Mouse (Mus musculus): ENCODE results near the gene 2310011J03Rik.

DNA sequence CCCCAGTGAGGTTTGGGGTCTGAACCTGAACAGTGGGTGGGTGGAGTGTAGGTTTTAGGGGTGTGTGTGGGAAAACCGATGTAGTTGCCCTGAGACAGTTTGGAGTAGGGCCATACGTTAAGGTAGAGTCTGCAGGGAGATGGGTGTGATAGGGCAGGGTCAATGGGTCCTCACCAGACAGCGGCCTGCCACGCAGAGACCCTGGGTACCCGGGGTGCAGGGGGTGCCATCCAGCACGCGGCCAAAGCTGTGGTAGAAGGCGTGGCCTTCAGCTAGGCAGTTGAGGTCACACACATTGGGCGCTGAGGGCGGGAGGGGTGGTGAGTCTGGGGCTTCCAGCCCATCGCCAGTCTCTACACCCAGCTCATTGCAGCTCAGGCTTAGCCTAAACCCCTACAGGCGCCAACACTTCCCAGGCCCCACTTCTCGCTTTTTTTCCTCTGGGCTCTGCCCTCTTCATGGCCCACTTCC, 23.1 kb upstream of the 2310011J03Rik start:
- TF ChIP-seq CTCF (IDR thresholded peaks at IDR 0.05; ENCODE audit: control insufficient read depth, insufficient read depth, insufficient read length), result no peak
- no peak for TF ChIP-seq MYOD1 (IDR thresholded peaks at IDR 0.05; ENCODE audit: control insufficient read depth, insufficient read length, low read depth)
- no peak for TF ChIP-seq MAX (IDR thresholded peaks at IDR 0.05)
- no peak for TF ChIP-seq USF1 (IDR thresholded peaks at IDR 0.05; ENCODE audit: low read depth)
- no peak for TF ChIP-seq MYOG (IDR thresholded peaks at IDR 0.05; ENCODE audit: control insufficient read depth, extremely low read depth, insufficient read length)
